Mouse (Mus musculus): ENCODE data around the gene Ssna1.
A peak's percentile ranks its signal among the peaks of the same experiment; 100 is the strongest.
"Not testable (repeated sequence)": the region's sequence is repeated elsewhere in the genome, so short reads cannot be mapped to it uniquely, and the experiment has no call there.

The Ssna1 gene

DNA sequence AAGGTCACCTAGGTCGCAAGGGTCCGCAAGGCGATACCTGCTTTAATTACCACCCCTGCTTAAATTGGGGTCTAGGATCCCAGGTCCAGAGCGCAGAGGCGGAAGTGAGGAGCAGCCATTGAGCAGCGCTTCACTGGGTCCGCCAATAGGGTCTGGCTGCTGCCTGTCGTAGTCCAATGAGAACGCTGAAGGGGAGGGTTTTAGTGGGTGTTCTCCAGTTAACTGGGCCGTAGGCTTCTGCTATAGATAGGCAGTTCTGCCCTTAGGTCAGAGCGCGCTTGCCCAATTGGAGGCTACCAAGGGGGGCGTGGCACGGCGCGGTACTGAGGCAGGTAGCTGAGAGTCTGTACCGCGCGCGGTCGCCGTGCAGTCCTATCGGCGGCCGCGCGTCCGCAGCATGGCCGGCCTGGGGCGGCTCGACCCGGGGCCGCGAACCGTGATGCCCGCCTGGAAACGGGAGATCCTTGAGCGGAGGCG is 9.9 kb downstream of the Ssna1 start, which contains the start of gene Tprn:
Gene Tprn (plus strand): TSS at position 328 of the 477 bp plus-strand sequence.
- DNase-seq (ENCODE audit: low spot score in 2 of 2), result peak; percentile 93 to 94

GRCm38 (mm10) chr2:25261870-25262269 is 10.4 kb downstream of the Ssna1 start:
- DNase-seq (ENCODE audit: low spot score in 2 of 2), result peak in 1 of 2 experiments; percentile 46

- DNase-seq (ENCODE audit: low spot score in 2 of 2), result no peak
These were observed 13.4 kb downstream of the Ssna1 start for GRCm38 (mm10) chr2:25258887-25259286.

GRCm38 (mm10) chr2:25257250-25257649 is 15.0 kb downstream of the Ssna1 start:
- DNase-seq (ENCODE audit: low spot score in 2 of 2), result not testable (repeated sequence)

- not testable (repeated sequence) for DNase-seq (ENCODE audit: low spot score in 2 of 2)
These were observed 15.7 kb downstream of the Ssna1 start for GRCm38 (mm10) chr2:25256443-25257109.

DNA sequence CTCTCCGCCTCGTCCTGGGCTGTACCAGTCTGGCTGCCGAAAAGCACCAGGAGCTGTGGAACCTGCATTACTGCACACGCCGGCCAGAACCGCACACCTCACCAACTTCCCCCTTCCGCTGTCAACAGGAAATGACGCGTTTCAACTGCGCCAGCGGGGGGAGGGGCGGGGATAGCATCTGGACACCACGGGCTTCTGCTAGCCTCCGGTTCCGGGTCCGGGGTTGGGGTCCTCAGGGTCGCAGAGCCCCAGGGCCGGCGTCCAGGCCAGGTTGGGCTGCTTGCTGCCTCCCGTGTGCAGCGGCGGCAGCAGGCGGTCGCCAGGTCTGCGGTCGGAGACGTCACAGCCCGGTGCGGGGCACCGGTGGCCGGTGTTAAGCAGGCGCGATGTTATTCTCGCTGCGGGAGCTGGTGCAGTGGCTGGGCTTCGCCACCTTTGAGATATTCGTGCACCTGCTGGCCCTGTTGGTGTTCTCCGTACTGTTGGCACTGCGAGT is 16.9 kb downstream of the Ssna1 start, which contains the start of gene Tmem203:
Gene Tmem203 (plus strand): TSS at position 156 of the 496 bp plus-strand sequence.
- peak; percentile 89 to 92 for DNase-seq (ENCODE audit: low spot score in 2 of 2)

- DNase-seq (ENCODE audit: low spot score in 2 of 2), result no peak
These were observed 19.9 kb downstream of the Ssna1 start for GRCm38 (mm10) chr2:25252331-25252730.

- DNase-seq (ENCODE audit: low spot score in 2 of 2), result no peak
These were observed 25.8 kb downstream of the Ssna1 start, which contains the start of gene AL732309.1 for GRCm38 (mm10) chr2:25246183-25247072. Gene AL732309.1 (minus strand): TSS chr2:25246863.

- no peak for DNase-seq (ENCODE audit: low spot score in 2 of 2)
These were observed 28.1 kb downstream of the Ssna1 start for GRCm38 (mm10) chr2:25244144-25244543.

- no peak for DNase-seq (ENCODE audit: low spot score in 2 of 2)
These were observed 28.9 kb downstream of the Ssna1 start for GRCm38 (mm10) chr2:25243342-25243741.

DNA sequence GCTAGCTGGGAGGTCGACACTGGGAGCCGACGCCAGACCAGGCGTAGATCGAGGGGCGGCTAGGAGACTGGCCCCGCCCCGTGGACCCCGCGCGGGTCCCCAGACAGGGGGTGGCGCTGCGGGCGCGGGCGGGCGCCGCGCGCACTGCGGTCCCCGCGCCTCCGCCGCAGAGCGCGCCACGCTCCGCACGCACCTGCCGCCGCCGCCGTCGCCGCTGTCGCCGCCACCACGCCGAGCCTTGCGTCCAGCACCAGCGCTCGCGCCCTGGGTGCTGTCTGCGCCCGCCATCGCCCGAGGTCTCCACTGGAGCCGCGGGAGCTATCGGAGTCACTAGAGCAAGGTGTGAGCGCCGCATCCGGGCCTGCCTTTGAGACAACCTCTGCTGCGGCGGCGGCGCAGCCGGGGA is 30.1 kb downstream of the Ssna1 start, which contains the start of the genes Rnf208 and Cysrt1:
Gene Rnf208 (plus strand): TSS at position 155 of the 406 bp plus-strand sequence.
Gene Cysrt1 (minus strand): TSS at position 352 of the 406 bp plus-strand sequence.
- peak; percentile 42 to 45 for DNase-seq (ENCODE audit: low spot score in 2 of 2)

DNA sequence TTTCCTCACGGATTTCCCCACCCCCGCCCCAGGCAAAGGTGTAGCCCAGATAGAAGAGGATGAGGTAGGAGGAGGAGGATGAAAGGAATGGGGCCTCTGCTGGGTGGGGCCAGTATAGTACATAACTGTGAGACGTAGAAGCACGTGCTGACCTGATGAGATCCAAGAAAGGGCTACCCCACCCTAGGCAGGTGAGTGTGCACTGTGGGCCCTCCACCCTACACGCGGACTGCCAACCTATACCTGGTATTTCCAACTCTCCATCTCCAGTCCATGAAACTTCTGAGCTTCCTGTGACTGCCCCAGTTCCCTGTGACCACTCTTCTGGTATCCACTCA is 30.8 kb downstream of the Ssna1 start:
- no peak for DNase-seq (ENCODE audit: low spot score in 2 of 2)

DNA sequence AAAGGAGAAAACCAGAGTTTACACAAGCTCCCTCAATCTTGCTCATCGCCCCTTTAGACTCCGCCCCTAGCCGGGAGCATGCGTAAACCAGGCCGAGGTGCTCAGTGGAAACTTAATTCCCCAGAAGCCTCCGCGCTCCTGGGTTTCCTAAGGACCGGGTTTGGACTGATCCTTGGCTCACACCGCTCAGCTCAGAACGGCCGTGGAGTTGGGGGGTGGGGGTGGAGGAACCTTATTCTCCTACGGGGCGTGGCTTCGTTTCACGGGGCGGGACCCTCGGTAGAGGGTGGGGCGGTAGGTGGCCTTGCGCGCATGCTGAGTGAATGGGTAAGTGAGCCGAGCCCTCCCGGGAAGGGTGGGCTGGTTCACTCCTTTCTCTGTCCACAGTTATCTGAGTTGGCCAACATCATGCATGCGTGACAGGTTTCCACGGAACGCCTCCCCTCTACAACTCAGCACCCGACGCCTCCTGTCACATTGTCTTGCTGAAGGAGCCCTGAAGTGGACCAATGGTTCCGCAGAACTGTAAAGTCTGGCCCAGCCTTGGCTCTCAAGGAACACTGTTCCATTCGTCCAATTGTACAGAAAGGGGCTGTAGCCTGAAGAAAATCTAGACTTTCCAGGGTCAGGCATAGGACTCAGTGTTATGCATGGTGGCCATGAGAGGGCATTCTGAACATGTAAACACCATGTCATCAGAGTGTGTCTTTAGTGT is 31.4 kb downstream of the Ssna1 start:
- DNase-seq (ENCODE audit: low spot score in 2 of 2), result peak; percentile 69 to 70

DNA sequence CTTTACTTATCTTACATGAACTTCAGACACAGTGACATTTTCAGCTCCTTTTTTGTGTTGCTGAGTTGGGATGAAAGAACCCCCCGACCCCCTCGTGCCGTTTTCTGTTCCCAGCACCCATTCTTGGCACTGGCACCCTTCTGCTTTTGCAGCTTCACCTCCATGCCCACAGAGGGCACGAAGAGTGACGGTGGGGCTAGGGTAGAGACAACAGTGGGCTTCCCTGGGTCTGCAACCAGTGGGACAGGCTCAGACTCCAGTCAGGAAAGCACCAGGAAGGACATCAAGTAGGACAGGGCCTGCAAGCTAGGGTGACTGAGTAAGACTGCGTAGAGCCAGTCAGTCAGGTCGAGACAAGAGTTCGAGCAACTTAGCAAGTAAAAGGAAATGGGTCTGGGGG is 31.9 kb downstream of the Ssna1 start:
- no peak for DNase-seq (ENCODE audit: low spot score in 2 of 2)

DNA sequence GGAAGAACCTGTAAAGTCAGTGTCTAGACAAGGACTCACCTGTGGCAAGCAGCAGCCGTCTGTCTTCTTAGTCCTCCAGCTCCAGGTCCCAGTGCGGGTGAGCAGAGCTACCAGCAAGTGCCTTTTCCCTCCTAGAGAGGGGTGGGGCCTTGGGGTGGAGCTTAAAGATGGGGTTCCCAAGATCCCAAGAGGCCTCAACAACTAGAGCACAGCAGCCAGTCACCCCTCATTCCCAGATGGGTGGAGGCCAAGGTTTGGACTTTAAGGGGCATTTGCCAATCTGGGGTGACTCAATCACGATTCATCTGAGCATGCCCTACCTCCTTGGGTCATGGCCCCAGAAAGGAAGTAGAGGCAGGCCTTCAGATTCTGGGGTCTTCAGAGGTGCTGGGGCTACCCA is 32.5 kb downstream of the Ssna1 start:
- DNase-seq (ENCODE audit: low spot score in 2 of 2), result no peak

- DNase-seq (ENCODE audit: low spot score in 2 of 2), result no peak
These were observed 34.1 kb downstream of the Ssna1 start for GRCm38 (mm10) chr2:25238106-25238505.

- DNase-seq (ENCODE audit: low spot score in 2 of 2), result no peak
These were observed 34.7 kb downstream of the Ssna1 start for GRCm38 (mm10) chr2:25237522-25237921.

GRCm38 (mm10) chr2:25236614-25237013 is 35.6 kb downstream of the Ssna1 start, which contains the start of gene Rnf224:
Gene Rnf224 (minus strand): TSS chr2:25236787.
- DNase-seq (ENCODE audit: low spot score in 2 of 2), result no peak

- no peak for DNase-seq (ENCODE audit: low spot score in 2 of 2)
These were observed 37.6 kb downstream of the Ssna1 start for GRCm38 (mm10) chr2:25234551-25235220.

DNA sequence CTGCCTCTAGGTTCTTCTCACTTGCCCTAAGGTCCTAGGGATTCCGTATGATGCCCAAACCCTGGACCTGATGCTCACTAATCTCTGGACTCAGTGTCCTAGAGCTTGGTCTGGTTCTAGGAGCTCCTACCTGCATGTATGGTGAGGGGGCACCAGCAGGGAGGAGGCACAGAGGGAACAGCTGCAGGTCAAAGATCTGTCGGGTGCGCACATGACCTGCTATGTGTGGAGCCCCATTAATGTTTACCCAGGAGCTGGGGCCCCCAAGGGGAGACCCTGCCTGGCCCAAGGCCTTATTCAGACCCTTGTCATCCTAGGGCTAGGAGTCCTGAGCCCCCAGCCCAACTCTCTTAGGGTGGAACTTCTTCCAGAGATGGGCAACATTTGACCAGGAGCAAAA is 38.2 kb downstream of the Ssna1 start, which contains the start of gene Slc34a3:
Gene Slc34a3 (minus strand): TSS at position 315 of the 400 bp plus-strand sequence.
- no peak for DNase-seq (ENCODE audit: low spot score in 2 of 2)

DNA sequence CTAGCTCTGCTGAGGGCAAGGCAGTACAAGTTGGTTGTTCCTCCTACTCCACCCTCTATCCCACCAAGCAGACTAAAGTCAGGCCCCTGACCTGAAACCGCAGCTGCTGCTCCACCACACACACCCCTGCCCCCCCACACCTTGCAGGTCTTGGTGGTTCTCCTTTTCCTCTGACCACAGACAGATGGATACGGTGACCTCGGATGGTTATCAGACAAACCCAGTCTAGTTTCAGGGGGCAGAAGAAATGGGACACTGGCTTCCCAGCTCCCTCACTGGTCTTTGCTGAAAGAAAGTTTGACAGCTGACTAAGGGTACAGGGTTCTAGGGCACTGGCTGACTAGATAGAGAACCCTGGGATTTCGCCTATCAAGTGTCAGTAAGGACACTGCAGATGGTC is 38.8 kb downstream of the Ssna1 start:
- DNase-seq (ENCODE audit: low spot score in 2 of 2), result no peak
